Mouse (Mus musculus) hindlimb bud, embryonic 11.5 days (tissue): Measurements from ENCODE around the gene 4933411K16Rik.

Source experiments
- DNase-seq: peaks from one replicate; pipeline ENCODE4 v3.0.0-alpha.2; 2012; ENCODE audit warnings: low read depth, low spot score; ENCODE audit errors: extremely low spot score

Gene 4933411K16Rik

DNA sequence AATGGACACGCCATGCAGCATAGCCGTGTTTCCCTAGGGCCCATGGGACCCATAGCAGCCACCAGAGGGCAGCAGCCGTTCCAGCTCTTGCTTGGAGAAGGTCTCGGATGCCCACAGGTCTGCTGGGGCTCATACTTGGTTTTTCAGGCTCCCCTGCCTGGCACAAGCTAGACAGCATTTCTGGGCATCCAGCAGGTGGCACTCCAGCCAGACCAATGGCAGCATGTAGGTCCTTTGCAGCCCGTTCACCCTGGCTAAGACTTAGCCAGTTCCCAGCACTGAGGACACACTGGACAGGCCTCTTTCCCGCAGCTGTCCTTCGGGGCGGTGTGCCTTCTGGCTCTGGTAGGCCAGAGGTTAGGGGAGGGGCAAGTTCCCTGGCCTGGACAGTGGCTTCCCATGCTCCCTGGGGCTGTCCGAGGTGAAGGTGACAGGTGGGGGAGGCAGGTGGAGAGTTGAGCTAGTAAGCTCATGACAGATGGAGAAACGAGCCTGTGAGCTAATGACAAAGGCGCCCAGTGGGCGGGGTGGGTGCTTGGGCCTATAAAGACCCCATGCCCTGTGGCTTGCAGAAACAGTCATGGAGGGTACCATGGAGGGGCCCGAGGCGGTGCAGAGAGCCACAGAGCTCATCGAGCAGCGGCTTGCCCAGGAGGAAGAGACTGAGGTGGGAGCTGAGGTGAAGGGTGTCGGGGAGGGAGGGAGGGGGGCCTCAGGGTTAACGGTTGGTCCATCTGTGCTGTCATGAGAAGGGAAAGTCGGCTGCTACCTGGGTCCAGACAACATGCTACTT, 16.4 kb upstream of the 4933411K16Rik start, which contains the start of gene Ankrd2:
TSS of gene Ankrd2 (plus strand) at position 545 of the 793 bp plus-strand sequence.
- DNase-seq, result peak; percentile 28

DNA sequence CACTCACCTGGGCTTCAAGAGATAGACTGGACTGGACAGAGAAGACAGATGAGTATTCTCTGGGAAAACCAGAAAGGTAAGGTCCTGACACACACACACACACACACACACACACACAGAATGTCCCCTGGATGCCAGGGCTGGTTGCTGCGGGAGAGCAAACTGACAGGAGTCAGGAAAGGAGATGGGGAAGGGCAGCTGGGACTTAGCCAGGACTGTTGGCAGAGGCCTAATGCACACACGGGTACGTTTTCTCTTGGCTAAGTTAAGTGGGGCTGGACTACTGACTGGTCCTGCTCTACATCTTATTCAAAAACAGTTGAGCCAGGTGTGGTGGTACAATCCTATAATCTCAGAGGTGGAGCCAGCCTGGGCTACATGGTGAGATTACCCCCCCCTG, 15.7 kb upstream of the 4933411K16Rik start:
- no peak for DNase-seq

DNA sequence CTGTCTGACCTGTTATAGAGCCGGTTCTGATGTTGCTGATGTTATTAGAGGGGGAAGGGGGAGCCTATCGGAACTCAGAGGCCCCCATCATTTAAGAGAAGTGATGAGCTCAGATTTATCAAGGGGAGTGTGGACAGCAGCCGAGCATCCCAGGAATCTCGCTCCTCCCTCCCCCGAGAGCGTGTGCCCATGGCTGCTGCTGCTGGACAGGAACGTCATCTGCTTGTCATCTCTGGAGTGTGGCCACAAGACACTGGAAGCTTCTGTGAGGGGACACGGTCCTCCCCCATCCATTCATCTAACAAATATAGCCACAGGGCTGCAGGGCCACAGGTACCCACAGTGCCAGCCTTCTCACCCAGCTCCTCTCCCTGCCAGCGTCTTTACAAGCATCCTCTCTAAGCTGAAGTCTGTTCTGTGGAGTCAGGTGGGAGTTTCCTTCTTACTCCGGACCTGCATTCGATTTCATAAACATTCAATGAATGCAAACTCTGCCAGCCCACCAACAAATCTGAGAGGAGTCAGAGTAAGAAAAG, 14.8 kb upstream of the 4933411K16Rik start:
- no peak for DNase-seq

DNA sequence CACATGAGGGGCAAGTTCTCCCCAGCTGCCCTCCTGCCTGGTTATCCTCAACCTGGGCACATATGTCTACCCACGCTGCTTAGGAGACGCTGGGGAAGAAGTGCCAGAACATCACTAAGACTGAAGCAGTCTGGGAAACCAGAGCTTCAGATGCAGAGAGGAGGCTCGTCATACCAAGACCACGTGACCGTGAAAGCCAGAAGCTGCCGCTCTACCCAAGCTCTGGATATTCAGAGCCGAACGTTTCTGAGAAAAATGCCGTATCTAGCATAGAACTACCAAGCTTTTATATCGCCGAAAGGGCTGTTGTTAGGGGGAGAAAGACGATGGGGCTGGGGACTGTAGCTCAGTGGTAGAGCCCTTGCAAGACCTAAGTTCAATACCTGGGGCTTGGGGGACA, 13.7 kb upstream of the 4933411K16Rik start:
- DNase-seq, result no peak

DNA sequence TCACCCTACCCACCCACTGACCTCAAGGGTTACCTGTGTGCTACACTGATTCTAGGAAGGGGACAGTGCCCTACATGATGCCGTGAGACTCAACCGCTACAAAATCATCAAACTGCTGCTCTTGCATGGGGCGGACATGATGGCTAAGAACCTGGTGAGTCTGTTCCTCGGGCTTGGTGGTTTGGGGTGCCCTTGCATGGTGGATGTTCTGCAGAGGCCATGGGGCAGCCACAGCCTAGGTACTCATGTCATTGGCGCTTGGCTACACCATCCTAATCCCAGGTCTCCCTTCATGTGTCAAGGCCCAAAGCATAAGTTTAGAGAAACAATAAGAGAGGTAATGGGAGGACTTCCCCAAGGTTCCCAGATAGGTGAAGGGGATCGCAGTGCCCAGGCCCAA, 8.1 kb upstream of the 4933411K16Rik start:
- no peak for DNase-seq

DNA sequence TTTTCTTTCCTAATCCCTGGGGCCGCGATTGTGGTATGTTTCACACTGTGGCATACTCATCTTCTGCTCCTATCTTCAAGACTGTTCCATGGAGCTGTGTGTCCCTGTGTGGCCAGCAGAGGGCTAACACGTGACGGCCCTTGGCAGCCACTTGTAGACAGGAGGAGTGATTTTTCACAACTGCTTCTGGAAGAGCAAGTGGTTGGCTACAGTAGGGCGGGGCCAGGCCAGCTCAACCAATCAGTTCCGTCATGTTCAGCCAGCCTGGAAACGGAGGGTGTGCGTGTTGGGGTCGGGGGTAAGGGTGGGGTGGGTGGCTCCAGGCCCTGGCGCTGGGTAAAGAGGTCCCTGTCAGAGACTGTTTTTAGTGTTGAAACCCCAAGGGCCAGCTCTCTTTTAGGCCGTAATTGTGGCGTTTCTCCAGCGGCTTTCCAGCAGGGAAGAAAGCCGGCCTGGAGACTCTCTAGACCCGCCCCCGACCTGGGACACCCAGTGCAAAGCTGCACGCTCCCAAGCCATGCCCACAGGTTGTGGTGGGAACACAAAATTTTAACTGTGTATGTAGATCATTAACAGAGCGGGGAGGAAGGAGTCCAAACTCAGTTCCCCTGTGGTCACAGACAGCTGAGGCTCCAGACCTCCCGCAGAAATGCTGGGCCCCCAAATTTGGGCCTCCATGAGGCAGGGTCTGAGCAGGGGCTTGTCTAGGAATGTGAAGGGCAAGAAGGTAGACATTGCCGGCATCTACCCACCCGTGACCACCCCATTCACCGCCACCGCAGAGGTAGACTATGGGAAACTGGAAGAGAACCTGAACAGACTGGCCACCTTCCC, 6.6 kb upstream of the 4933411K16Rik start, which contains the start of gene Hoga1:
TSS of gene Hoga1 (plus strand) at position 342 of the 834 bp plus-strand sequence.
- DNase-seq, result peak; percentile 35

DNA sequence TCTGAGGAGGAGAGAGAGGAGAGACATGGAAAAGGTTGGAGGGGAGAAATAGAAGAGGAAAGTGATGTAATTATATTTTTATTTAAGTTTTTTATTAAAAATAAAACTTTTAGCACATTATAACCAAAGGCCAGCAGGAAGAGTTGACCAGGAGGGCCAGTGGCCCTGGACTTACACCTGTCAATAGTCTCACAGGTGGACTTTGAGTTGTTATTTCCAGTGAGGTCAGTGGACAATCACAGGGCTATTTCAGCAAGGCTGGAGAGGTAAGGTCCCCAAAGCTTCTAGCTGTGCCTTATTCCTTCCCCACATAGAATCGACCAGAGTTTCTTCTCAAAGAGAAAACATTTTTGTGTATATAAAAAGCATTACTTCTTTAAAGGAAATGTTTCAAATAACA, 1.8 kb upstream of the 4933411K16Rik start:
- no peak for DNase-seq

DNA sequence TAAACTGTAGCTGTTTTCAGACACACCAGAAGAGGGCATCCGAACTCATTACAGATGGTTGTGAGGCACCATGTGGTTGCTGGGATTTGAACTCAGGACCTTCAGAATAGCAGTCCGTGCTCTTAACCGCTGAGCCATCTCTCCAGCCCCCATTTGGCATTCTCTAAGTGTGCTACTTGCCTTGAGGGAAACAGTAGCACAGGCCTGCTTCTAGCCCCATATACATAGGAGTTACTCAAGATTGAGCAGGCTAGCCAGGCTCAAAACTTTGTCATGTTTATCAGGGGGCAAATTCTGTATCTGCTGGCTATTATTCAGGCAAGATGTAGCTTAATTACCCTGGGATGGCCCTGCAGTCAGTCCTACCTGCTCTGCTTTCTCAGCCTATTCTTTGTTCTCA, 697 bp upstream of the 4933411K16Rik start:
- no peak for DNase-seq

DNA sequence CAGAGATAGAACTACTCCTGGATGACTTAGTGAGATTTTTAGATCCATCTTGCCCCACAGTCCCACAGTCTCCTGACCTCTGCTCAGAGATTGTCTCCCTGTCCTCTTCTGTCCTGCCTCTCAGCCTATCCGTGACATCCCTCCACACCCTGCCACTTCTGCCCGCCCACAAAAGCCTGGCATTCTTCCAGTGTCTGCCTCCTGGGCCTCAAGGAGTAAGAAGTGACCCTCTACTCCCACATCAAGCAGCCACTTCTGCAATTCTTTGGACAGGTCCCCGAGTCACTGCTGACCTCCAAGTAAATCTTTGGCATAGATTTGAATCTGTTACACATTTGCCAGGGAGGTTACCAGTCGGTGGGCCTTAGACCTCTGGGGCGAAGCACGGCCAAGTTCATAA, 2.2 kb downstream of the 4933411K16Rik start:
- no peak for DNase-seq

DNA sequence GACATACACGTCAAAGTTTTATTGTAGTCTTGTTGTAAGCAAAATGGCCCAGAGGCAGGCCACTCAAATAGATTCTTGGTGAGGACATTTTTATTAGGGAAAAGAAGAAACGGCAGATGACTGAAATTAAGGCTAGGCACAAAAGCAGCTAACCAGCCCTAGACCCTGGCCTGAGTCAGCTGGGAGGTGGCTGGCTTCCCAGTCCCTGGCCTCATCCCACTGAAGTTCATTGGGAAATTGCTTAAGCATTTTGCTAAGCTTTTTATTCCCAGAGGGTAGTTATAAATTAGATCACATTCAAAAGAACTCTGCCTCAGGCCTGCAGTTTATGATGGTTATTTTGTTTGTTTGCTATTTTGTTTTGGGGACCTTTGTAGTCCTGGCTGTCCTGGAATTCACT, 3.8 kb downstream of the 4933411K16Rik start:
- no peak for DNase-seq

DNA sequence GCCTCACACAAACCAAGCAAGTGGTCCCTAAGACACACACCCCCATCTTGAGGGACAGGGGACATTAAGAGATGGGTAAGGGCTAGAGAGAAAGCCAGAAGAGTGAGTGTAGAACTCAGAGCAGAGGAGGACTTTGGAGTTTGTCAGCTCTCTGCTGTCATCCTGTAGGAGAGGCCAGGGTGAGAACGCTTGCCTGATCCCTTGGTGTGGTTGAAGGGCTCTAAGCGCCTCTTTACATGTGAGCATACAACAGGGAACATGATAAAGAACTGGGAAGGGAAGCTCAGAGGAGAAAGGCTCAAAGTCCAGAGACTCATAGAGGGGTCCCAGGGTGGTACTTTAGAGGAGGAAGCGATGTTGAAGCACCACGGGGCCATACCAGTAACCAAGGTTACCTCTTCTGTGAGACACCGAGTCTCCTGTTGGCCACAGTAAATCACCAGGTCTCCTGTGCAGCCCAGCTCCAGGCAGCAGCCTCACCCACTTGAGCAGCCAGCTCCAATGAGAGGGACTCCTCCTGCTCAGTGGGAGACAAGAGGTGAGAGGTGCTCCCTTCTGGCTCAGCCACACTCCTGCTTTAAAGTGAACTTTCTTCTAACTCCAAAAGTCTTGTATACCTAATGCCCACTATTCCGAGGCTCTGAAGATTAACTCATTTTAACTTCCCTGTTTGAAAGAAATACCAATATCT, 4.8 kb downstream of the 4933411K16Rik start:
- no peak for DNase-seq

DNA sequence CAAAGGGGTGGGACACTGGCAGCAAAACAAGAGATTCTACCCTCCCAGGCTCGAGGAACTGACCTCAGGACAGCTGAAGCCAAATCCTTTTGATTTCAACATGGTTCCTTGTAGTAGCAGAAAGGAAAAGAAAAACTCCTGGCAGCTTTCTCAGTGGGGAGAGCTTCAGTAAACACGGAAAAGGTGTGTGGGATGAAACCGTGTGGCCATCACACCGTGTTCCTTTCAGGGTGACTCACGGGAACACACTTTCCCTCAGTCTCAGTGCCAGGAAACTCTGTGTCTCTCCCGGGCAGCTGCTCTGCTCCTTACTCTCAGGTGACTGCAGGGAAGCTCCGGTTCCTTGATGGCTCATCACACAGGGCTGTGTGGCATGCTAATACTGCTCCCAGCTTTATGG, 6.4 kb downstream of the 4933411K16Rik start:
- DNase-seq, result no peak

DNA sequence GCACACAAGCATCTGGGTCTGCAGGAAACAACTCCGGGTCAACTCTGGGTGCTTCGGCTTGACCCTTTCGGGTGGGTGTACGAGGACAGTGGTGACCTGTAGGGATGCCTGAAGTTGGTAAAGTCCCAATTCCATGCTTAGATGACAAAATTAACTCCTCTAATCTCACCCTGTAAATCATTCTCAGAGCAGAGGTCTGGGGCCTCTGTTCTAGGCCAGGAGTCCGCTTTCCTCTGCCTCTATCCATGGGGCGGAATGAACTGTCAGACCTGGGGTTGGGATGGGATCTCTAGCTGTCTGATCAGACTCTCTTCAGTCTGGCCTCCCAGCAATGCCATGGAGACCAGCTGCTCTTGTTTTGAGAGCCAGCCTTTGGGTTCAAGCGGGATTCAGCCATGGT, 9.4 kb downstream of the 4933411K16Rik start:
- no peak for DNase-seq

DNA sequence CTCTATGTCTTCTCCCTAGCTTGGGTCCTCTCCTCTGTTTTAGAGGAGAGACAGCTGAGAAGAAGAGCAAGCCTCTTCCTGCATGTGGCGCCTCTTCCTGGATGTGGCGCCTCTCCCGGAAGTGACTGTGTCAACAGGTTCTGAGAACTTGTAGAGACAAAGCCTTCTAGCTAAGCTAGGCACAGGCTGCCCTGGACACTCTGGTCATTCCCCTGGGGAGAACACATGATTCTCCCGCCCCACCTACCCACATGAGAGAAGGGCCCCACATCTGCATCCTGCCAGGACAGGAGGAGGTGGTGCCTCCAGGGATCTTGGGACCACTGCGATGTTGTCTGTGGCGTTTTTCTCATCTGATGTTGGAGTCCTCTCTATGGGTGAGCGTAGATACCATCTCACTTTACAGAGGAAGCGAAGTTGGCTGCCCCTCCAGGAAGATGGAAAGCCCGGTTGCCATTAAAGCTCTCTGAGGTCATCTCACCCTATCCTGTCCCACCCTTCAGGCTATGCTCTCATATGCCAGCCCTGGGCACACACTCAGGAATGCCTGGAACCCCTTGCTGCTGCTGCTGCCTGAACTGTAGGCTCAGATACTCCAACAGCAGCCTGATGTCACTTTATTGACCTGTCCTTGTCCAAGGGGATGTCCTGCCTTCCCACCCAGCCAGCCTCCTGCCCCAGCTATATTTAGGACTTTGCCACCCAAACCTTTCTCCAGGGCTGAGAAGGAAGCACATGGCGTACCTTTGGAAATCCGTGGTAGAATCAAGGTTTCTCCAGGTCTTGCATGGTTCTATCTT, 16.6 kb downstream of the 4933411K16Rik start:
- DNase-seq, result no peak

DNA sequence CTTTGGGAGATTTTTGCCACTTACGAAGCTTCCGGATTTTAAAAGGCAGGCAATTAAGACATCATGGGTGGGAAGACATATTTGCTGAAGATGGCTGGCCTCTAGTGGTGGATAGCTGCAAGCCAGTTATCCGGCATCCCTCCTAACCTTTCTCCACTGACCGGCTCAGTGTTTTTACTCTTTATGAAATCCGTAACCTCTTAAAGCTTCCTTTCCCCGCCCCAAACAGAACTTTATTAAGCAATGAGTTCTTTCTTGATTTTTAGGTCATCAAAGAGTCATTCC, 17.1 kb downstream of the 4933411K16Rik start:
- DNase-seq, result no peak

DNA sequence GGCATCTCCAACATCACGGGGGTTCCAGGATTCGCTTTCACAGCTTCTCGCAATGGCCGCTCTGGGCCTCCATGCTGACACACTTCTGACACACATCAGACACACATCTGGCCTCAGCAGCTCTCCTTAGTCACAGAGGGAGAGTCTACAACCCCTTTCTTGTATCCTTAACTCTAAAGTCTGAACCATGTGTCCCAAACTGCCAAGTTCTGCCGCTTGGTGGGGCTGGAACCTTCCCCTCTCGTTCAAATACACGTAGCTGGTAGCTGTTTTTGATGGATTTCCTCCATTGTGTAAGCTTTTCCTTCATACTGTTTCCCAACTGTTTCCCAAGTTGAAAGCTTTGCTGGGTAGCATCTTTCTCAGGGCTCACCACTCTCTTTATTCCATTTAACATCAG, 19.2 kb downstream of the 4933411K16Rik start:
- no peak for DNase-seq

DNA sequence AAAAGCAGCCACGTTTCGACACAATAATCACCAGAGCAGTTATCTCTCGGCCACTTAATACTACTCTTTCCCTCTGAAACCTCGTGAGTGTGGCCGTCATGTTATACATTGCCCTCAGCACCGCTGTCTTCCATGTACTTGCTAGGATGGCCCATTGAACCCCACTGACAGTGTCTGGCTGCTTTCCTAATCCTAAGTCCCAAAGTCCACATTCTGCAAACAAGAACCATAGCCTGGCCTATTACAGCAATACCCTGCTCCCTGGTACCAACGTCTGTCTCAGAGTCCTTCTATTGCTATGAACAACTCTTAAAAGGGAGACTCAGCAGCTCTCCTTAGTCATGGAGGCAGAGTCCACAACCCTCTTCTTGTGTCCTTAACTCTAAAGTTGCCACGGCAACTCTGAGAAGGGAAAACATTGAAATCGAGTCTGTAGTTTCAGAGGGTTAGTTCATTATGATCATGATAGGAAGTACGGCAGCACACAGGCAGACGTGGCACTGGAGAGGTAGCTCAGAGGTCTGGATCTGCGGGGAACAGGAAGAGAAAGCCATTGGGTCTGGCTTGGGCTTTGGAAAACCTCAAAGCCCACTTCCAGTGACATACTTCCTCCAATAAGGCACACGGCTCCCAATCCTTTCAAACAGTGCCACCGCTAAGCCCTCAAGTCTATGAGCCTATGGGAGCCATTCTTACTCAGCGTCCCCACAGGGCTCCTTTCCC, 20.0 kb downstream of the 4933411K16Rik start:
- DNase-seq, result no peak

DNA sequence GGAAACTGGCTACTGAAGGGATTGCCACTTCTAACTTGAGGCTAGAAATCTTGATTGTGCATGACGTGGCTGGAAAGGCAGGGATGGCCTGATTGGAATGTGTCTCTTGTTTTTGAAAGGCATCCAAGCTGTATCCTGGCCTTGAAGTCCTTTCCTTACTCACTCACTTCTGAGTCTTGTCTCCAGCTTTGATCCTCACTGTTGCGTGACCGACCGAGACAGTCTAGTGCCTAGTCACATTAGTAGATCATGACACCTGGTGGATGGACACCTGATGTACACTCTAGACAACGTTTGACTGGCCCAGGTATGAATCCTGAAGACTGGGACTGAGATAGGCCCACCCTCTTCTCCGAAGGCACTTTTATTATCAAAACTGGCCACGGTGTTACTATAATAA, 20.8 kb downstream of the 4933411K16Rik start:
- DNase-seq, result no peak

DNA sequence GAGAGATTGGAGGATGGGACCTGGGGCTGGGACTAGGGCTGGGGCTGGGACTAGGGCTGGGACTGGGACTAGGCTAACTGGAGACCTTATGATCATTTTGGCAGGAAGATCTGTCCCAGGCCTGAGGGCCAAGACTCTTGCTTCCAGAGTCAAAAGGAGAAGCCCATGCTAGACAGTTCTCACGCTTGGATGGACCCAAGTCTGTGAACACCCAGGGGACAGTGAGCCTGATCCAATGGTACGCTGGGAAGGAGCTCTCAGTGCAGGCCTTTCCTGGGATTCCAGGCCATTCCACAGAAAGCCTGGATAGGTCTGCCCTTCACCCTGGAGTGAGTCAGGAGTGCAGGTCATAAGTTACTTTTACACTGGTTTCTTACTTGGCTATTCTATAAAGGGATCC, 23.0 kb downstream of the 4933411K16Rik start:
- no peak for DNase-seq

DNA sequence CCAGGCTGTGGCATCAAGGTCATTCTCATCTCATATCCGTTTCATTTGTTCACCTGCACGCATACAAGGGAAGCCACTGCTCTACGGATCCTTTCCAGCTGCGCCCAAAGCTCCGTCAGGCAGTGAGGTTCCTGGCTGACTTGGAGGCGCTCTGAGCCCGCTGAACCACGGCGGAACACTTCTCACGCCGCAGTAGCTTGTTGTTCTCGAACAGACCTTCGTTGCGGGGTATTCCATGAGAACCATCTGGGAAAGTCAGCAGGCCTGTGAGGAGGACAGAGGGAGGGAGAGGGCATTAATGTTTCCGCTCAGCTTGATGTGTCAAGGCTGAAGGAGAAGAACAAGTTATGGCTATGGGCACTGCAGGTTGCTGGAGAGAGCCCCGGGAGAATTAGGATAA, 23.9 kb downstream of the 4933411K16Rik start:
- DNase-seq, result no peak
